Mouse (Mus musculus) mouse trophoblast stem cell (cell line): ENCODE data around the gene Itgae.
"Not testable (repeated sequence)": the region's sequence is repeated elsewhere in the genome, so short reads cannot be mapped to it uniquely, and the experiment has no call there.

Experiments
- in situ Hi-C, 2 experiments: fragments of 300-500 bp; cut with MseI, MboI; formaldehyde crosslinking; loops; 2 replicates in 1 of 2; 3 replicates in 1 of 2; pipeline ENCODE4 v1.15.1; 2025

Gene Itgae

DNA sequence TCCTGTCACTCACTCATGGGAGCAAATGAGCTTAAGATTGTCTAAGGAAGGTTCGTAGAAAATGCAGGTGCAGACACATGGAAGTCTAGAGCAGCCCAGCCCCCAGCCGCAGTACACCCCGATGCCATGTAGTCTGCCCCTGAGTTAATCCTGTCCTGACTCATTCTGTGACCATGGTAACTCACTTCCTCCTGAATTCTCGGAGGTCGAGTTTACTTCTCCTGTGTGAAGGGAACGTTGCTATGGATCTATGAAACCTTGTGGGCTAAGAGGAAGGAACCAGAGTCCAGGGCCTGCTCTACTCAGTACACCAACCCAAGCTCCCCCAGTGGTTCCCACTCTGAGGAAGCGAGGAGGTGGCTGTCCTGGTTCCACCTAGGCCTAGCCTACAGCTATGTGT is 2.5 kb downstream of the Itgae start:
- in situ Hi-C loops: no loop called here

DNA sequence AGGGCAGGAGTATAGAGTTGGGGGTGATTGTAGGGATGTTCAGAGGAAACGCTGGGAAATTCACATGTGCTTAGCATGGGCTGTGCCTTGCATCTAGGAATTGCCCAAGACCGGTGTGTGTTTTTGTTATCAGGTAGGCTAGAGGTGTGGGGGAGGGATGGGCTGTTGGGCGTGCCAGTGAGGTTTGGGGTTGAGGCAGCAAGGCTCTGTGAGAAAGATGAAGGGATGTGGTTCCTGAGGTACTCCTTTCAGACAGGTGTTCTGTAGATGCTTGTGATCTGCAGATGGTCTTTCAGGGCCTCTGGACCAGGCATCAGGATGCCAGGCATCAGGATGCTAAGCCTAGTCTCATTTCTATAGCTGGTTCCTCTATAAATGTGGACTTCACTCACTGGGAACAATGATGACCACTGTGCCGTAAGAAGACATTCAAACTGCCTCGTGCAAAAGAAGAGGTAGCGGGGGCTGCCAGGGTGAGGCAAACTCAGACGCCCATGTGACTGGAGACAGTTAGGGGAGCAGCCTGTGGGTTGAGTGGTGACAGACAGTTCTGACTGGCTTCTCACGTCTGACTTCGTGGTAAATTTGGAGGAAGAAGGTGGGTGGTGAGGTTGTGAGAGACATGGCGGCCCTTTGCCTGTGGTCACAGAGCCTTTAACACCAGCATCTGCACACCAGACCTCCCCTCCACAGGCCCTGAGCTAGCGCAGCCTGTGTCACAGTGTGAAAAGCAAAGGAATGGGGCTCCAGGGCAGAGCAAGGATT is 4.0 kb downstream of the Itgae start:
- in situ Hi-C loops: no loop called here

DNA sequence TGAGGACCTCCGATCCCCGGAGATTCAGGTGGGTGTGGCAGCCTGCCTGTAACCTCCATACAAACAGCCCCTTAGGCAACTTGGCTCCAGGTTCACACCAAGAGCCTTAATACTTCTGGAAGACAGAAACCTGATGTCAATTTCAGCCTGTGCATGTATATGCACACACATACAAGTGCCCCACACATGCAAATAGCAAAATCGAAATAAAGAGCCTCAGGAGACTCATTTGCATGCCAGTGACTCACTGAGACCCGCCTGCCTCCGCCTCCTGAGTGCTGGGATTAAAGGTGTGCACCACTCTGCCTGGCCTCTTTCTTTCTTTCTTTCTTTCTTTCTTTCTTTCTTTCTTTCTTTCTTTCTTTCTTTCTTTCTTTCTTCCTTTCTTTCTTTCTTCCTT is 8.5 kb downstream of the Itgae start:
- in situ Hi-C loops: no loop called here

DNA sequence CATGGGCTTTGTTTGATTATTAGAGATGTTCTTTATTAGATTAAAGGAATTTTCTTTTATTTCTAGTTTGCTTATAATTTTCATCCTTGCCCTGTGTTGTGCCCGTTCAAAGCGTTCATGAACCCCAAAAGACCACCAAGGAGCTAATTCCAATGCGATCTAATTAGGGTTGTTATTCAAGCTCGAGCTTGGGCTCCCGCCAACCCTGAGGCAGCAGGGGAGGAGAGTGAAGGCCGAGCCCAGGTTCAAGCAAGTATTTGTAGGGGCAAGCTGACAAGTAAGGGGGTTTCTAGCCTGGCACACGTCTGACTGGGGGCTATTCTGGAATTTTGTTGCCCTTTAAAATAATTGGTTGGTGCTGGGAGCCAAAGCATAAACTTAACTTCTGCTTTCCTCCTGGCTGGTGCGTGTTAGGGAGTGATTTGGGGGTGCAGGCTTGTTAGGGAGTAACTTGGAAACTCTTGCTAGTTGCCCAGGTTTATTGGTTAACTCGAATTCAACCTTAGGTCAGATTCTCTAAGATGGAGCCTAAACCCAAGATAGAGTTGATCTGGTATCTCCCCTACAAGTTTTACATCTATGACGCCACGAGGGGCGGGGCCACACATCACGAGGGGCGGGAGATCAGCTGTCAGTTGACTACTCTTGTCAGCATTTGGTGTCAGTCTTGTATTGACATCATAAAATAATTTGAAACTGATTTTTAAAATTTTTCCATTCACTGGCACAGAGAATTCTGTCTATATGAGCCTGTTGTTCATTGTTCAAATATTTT is 9.8 kb downstream of the Itgae start:
- in situ Hi-C loops: no loop called here

DNA sequence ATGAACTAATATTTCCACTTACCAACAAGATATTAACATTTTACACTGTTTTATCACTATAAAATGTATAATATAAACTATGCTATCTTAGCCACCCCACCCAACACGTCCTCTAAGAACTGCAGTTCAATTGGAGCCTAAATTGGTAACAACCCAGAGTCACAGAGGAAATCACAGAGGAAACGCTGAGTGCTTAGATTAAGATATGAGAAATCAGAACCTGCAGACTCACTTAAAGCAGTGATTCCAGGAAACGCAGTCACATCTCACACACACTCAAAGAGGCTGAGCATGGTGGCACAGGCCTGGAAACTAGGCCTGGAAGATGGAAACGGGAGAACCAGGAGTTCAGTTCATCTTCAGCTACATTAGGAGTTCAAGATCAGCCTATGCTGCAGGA is 10.9 kb downstream of the Itgae start:
- in situ Hi-C loops: no loop called here

DNA sequence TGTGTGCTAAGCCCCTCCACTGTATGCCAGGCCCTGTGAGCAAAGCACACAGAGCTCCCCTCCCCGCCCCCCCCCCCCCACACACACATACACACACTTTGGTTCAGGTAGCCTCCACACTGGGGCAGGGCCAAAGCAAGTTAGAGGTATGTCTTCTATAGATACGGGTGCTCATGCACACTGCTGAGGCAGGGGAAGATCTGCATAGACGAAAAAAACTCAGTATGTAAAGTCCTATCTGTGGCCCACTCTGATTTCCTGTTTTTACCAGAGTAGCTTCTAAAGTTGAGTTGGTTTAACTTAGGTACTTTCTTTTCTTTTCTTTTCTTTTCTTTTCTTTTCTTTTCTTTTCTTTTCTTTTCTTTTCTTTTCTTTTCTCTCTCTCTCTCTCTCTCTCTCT is 14.9 kb downstream of the Itgae start:
- in situ Hi-C loops: no loop called here

DNA sequence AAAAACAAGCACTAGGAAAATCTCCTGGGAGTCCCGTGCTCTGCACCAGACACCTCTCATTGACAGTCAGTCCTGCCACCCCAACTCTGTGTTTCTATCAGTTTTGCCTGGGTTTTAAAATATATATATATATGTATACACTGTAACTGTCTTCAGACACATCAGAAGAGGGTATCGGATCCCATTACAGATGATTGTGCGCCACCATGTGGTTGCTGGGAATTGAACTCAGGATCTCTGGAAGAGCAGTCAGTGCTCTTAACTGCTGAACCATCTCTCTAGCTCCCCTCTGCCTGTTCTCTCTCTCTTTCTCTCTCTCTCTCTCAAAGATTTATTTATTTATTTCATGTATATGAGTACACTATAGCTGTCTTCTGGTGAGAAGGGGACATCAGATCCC is 17.0 kb downstream of the Itgae start:
- in situ Hi-C loops: not testable (repeated sequence)

DNA sequence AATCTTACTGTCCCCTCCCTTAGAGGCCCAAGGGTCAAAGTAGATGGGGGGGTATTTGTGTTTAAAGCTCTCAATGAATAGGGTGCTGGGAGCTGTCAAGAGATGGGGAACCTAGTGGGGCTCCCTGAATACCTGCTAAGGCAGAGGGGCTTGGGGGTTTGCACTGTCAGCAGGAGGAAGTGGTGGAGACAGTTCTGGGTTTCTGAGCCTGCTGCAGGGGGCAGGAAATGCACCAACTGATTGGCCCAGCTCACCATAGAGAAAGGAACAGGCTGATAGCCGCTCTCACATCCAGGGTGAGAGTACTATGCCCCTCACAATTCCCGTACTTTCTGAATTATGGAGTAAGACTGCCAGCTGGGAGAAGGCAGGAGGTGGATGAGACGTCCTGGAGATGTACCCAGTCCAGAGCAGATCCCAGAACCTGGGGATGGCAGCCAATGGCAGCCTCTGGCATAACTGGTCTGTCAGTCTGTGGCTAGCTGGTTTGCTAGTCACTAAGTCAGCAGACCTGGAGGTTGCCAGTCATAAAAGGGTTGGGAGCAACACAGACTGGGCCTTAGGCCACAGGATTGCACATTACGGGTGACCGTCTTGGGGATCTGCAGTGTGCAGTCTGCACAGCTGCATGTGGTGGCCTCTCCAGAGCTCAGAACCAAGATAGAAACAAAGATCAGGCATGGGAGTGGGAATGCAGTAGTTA is 18.0 kb downstream of the Itgae start:
- in situ Hi-C loops: no loop called here

DNA sequence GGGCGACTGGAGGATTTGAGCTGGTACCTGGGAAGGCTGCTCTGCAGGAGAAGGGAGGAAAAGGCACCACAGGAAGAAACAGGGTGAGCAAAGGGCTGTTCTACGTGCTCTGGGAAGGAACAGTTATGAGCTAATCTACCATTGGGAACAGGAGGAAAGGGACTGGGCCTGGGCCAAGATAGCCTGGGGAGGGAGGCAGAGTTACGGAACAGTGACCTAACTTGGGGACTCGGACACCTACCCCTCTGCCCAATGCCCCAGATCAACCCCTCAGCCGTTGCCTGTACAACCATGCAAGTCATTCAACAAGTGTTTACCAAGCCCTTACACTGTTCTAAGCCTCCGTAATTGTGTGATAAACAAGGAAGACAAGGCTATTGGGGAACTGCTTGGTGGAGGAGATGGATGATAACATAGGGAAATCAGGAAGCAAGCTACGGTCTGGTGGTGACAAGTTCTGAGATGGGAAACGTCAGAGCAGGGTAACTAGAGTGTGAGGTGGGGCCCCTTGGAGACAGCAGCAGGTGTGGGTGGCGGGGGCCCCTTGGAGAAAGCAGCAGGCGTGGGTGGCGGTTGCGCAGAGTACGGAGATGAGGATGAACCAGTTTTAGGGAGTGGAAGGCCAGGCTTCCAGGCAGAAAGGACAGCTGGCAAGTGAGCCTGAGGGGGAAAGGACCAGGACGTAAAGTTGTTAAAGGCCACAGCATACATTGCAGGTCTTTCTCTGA is 18.7 kb downstream of the Itgae start:
- in situ Hi-C loops: no loop called here

DNA sequence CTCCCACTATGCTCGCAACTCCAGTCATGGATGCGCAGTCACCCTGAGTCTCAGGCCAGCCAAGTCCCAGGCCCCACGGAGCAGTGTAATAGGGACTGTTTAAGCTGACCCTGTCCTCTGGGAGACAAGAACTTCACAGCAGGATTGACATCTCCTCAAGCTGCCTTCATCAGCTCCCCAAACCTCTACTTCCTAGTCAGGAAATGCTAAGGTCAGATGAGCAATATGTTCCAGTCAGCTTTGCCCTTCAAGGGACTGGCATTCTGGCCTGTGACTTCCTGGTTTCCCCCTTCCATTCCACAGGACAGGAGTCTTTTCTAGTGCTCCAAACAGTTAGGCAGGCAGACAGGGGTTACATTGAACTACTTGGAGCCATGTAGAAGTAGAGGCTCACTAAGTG is 19.6 kb downstream of the Itgae start:
- in situ Hi-C loops: no loop called here

DNA sequence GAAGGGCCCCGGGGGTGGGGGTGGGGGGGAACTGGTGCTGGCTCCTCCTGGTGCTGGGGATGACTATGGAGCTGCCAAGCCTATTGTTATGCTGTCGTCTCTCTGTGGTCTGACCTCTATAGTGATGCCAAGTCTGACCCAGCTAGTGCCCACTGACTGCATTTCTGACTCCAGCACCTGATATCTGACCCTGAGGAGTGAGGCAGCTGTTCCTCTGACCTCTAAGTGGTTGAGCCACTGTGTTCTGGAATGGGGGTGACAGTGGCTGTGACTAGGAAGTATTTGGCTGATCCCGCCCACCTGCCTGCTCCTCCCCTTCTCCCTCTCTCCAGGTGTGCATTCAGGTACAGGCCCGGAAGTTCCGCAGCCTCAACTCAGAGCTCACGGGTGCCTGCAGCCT is 21.0 kb downstream of the Itgae start:
- in situ Hi-C loops: no loop called here

DNA sequence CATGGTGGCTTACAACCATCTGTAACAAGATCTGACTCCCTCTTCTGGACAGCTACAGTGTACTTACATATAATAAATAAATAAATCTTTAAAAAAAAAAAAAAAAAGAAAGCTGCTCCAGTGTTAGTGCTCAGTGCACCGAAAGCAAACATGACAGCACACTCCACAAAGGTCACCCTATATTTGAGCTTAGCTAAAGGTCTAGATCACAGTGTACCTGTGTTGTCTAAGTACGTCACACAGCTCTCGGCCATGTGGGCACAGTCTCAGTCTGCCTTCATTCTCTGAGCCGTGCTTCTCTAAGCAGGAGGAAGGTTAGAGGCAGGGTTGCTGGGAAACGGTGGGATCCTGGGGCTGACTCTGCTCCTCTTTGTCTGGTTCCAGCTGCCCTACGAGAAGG is 36.1 kb downstream of the Itgae start:
- in situ Hi-C loops: no loop called here

DNA sequence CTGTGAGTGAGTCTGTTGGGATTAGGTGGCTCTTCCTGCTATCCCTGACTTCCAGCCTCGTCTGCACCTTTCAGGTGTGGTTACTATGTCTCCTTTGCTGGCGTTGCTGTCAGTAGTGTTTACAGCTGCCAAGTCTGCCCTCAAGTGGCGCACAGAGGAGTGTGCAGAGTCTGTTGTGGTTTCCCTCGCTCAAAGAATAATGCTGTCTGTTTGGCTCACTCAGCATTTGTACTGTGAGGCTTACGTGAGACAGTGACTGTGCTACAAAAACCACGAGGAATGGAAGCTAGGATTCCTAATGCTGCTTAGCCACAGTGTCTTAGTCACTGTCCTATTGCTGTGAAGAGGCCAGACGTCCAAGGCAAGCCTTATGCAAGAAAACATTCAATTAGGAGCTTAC is 40.6 kb downstream of the Itgae start:
- in situ Hi-C loops: no loop called here

DNA sequence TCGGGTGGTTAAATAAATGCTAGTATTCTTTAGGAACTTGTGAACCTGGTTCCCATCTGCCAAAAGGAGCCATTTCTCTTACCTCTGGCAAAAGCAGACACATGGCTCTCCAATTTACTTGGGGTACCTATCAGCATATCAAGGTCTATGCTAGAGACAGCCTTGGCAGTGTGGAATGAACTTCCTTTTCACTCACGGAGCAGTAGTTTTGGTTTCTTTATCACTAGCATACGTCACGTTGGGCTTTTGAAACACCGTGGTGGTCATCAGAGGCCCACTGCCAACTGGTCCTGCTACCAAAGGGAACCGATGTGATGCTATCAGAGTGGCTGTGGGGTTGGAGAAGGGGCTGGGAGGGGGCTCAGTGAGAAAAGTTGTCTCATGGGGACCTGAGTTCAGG is 42.6 kb downstream of the Itgae start:
- in situ Hi-C loops: no loop called here

DNA sequence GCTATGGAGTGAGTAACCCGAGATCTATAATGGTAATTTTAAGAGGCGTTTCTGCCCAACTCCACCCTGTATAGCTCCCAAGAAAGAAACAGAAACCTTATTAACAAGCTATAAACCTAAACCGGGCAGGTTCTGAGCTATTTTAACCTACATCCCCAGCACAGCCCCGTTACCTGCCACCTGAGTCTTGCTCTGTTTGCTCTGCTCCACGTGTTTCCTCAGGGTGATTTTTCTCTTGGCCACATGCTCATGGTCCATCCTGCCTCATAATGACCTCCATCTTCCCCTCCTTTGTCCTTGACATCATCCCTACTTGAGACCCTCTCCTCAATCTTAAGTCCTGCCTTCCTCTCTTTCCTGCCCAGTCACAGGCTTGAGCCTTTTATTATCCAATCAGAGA is 43.8 kb downstream of the Itgae start:
- in situ Hi-C loops: no loop called here

DNA sequence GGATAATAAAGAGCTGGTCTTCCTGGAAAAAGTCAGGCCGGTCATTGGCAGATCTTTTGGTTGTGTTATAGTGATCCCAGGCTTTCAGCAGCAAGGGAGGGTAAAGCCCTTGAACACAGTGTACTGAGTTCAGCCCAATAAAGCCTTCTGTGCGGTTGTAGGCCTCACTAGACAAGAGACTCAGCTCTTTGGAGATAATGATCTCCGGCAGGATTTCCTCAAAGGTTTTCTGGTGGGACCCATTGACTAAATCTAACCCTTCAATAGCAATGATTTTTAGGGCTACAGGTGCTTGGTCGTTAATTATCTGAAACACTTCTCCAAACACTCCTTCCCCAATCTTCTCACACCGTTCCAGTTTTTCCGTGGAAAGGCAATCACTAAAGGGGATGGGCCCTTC is 46.2 kb downstream of the Itgae start:
- in situ Hi-C loops: no loop called here

DNA sequence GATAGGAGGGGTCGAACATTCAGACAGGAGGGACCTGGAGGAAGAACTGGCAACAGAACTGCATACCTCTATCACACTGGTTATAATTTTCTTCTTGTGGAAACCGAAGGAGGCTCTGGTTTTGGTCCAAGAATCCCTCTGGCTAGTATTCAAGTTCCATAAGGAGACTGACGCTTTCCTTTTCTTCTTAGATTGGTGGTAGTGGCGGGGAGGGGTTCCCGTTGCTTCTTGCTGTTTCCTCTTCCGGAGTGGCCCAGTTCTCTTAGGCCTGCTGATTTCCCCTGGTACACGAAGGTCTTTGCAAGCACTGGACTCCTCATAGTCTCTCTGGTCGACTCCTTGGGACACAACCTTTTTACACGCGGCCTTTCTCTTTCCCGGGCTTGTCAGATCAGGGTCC is 46.7 kb downstream of the Itgae start:
- in situ Hi-C loops: no loop called here

DNA sequence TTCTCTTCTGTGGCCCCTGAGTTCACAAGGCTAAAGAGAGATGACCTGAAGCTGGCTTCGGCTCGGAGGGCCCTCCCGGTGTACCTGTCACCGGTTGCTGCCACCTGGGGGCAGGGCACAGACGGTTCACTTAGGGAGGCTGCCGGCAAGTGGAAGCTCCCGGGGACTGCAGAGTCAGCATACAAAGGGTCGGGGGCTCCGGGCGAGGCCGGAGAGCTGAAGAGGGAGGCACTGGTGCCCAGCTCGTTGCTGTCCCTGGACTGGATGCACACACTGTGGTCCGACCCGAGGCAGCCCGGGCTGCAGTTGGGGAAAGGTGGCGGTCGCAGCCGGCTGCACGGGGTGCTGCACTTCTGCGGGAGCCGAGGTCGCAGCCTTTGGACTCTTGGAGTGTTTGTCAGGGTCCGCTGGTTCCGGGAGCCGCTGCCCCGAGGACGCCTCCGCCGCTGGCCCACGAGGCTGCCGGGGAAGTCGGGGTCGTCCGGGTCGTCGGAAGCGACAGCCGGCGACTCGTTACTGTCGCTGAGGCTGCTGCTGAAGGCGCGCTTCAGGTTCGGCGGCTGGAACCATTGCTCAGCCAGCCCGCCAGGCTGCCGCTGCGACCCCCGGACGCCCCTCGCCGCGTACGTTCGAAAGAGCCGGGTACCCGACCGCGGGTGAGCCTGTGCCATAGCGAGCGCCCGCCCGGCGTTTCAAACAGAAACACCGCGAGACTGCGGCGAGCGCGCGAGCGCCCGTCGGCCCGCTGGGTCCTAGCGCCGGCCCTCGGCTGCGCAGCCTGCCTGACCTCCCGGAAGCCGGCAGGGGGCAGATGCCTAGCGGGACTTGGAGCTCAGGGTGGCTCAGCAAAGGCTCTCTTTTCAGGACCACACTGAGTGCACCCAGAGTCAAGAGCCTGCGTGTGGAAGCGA is 47.5 kb downstream of the Itgae start, which contains the start of gene Haspin:
Gene Haspin (minus strand): TSS at position 704 of the 911 bp plus-strand sequence.
- in situ Hi-C loops: no loop called here

DNA sequence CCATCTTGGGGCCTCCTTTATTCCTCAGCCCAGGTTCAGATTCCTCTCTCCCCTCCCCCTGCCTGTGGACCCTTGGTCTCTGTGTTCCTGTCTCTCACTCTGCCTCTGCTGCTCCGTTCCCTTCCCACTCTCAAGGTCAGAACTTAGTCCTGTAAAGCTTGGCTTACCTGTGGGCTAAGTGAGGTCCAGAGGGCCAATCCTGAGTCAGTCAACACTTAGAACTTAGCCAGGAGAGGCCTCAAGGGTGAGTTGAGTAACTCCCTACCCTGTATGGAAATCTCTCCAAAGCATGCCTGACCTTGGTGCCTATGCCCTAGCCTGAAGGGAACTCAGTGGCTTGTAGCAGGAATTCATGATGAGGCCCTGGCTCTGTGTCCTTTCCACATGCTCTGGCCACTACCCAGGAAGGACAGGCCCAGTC is 53.9 kb downstream of the Itgae start:
- in situ Hi-C loops: no loop called here

DNA sequence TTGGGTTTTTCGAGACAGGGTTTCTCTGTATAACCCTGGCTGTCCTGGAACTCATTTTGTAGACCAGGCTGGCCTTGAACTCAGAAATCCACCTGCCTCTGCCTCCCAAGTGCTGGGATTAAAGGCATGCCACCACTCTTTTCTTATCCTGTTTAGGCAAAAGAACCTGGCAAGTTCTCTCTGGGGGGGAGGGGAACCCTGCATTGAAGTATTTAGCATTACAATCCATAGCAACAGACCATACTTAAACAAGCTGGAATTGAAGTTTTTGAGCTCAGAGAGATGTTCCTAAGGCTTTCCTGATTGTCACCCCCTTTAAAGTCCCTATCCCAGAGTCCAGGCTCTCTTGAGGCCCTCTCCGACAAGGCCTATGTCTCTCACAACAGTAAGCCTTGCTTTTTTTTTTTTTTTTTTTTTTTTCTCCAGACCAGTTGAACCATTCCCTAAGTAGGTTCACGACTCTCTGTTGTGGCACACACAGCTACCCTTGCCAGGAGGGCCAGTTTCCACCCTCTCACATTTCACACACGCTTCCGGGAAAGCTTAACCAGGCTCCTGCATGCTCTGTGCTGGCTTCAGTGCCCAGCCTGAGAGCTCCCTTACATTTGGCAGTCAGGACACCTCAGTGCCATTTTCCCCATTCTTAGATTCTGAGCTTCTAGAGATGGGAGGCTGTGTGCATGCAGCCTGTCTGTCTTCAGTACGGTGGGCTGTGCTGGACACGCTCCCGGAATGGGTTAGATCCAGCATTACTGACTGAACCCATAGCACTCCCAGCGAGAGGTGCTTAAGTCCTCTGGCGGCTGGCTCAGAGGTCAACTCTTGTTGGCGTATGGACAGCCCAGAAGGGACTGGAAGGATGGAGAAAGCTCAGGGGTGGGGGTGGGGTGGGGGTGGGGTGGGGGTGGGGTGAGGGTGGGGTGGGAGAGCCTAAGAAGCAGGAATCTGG is 55.9 kb downstream of the Itgae start:
- in situ Hi-C loops: no loop called here
